Mouse (Mus musculus): Measurements from ENCODE around the gene A1cf.

DNA sequence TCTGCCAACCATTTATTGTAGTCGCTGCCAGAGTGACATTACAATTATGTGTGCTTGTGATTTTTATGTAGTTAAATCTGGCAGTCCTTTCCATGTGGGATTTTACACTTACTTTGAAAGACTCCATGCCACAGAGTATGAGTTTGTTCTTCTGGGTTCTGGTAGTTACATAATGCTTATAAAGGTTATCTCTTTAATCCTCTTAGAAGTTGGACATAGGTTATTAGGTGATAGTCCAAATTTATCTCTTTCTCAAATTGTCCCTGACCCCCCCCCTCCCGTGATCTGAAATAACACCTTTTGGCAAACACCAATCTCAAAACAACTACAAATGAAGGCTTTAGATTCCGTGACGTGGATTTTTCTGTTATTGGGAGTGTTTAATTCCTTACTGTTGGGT lies 16.0 kb downstream of the A1cf start:
- TF ChIP-seq CHD2 (IDR thresholded peaks at IDR 0.05; ENCODE audit: low read depth, low read length) = no peak
- no peak for TF ChIP-seq MAFK (IDR thresholded peaks at IDR 0.05; ENCODE audit: insufficient read depth, low read depth, low read length)
